Mouse (Mus musculus) kidney, embryonic 16.5 days (tissue): ENCODE measurements at regions not wholly inside any gene's neighbourhood (a gene's known extent, or its start where the extent isn't known, plus 50 kb on each side); places are given as distances from the start of the nearest gene placed in this dataset.
"Not testable (repeated sequence)": the region's sequence is repeated elsewhere in the genome, so short reads cannot be mapped to it uniquely, and the experiment has no call there.

ENCODE experiments used
- ATAC-seq: fragments of 200-750 bp; cut with Nextera tagmentation; 2 replicates; pipeline ENCODE4 v1.8.0; 2017; ENCODE audit warnings: moderate TSS enrichment; ENCODE audit not compliant: low FRiP score, low TSS enrichment
- H3K27ac ChIP-seq: fragments of 300-500 bp; sonication (generic); 2 replicates; pipeline ENCODE4 v1.5.1; 2014; ENCODE audit warnings: low read length
- H3K27me3 ChIP-seq: fragments of 300-500 bp; sonication (generic); 2 replicates; pipeline ENCODE4 v1.6.1; 2014; ENCODE audit warnings: low read length, control low read depth, mixed read lengths; ENCODE audit not compliant: insufficient read depth
- H3K36me3 ChIP-seq: fragments of 300-500 bp; sonication (generic); 2 replicates; pipeline ENCODE4 v1.6.1; 2014; ENCODE audit warnings: low read length, control low read depth, mixed read lengths; ENCODE audit not compliant: insufficient read depth
- H3K4me1 ChIP-seq: fragments of 300-500 bp; sonication (generic); 2 replicates; pipeline ENCODE4 v1.6.1; 2014; ENCODE audit warnings: low read length, control low read depth, mixed read lengths; ENCODE audit not compliant: insufficient read depth
- H3K4me2 ChIP-seq: fragments of 300-500 bp; sonication (generic); replicated peaks from 2 replicates; pipeline ENCODE4 v1.6.1; 2014; ENCODE audit warnings: low read depth, low read length
- H3K4me3 ChIP-seq: fragments of 300-500 bp; sonication (generic); 2 replicates; pipeline ENCODE4 v1.5.1; 2014; ENCODE audit warnings: mild to moderate bottlenecking, low read length
- H3K9ac ChIP-seq: fragments of 300-500 bp; sonication (generic); replicated peaks from 2 replicates; pipeline ENCODE4 v1.6.1; 2014; ENCODE audit warnings: low read length
- H3K9me3 ChIP-seq: fragments of 300-500 bp; sonication (generic); 2 replicates; pipeline ENCODE4 v1.6.1; 2016; ENCODE audit warnings: low read length, control low read depth
- WGBS: fragments of 180-500 bp; shearing (Covaris S2); extraction: QIAGEN DNeasy Blood & Tissue Kit; methylation state at CpG from one replicate; pipeline ENCODE4 v1.1.7; 2014; 5-methylcytosine and 5-hydroxymethylcytosine counted together

DNA sequence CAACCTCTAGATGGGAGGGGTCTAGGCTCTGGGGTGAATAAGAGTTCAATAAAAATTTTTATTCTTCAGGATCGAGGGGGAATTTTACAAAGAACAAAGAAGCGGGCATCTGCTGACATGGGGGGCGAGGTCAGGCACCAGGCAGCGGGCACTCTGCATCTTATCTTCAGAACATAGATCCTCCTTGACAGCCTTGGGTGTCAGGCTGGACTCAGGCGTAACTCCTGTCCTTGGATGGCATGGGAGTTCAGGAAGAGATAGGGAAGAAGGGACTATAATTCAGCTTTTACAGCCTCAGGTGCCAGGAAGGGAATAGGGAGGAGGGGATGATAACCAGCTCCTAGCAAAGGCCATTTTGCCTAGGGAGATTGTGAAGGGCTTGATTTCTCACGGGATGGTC, 753.1 kb downstream of the Gm10330 start:
- not testable (repeated sequence) for H3K36me3 ChIP-seq, H3K27ac ChIP-seq, ATAC-seq, H3K9ac ChIP-seq, H3K9me3 ChIP-seq, H3K4me3 ChIP-seq, H3K4me2 ChIP-seq, H3K4me1 ChIP-seq, H3K27me3 ChIP-seq
- WGBS: 88% methylated on average over 6 of the region's 6 CpGs

DNA sequence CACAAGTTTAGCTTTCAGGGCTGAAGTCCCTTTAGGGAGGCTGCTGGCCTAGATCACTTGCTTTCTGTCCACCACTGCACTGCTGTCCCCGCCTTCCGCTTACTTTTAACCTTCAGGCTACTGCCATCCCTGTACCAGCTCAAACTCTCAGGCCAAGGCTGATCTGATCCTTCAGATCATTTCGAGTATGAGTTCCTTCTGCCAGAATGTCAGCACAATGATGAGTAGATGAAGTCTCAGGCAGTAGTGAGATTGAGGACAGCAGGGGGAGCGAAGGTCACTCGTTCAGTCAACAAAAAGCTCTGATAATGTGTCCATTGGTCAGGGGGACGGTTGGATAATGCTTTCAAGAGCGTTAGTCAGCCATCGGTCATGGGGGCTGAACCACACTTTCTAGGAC, 756.5 kb downstream of the Gm10330 start:
- not testable (repeated sequence) for H3K4me3 ChIP-seq, ATAC-seq, H3K4me2 ChIP-seq, H3K9me3 ChIP-seq, H3K27me3 ChIP-seq, H3K9ac ChIP-seq, H3K4me1 ChIP-seq, H3K27ac ChIP-seq, H3K36me3 ChIP-seq
- 75% methylated on average over 7 of the region's 8 CpGs for WGBS

DNA sequence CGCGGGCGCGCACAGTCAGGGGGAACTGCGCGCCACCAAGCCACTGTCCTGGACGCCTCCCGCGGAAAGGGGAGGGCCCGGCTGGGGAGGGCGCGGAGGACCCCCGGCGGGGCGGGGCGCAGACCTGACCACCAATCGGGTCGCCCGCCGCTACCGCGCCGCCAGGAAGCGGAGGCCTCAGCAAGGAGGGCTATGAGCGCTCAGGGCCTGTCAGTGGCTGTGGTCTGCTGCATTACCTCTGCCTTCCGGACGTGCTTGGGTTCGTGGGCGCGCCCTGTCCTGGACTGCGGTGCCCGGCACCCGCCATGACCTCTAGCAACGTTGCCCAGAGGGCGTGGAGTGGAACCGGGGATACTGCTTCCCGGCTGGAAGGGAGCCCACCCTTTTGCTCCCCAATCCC, 769.9 kb downstream of the Gm10330 start:
- Histone ChIP-seq H3K4me2 (peak overlapping the region; percentile 41), H3K9ac (peak overlapping the region; percentile 62), H3K4me3 (peak overlapping the region; percentile 48)
- not testable (repeated sequence) for H3K36me3 ChIP-seq, H3K27ac ChIP-seq, H3K9me3 ChIP-seq, H3K4me1 ChIP-seq, H3K27me3 ChIP-seq
- under 1% methylated on average over 30 of the region's 37 CpGs for WGBS
- ATAC-seq: 0 out of 2 replicates have a peak, but pooled peaks have one; percentile 49

DNA sequence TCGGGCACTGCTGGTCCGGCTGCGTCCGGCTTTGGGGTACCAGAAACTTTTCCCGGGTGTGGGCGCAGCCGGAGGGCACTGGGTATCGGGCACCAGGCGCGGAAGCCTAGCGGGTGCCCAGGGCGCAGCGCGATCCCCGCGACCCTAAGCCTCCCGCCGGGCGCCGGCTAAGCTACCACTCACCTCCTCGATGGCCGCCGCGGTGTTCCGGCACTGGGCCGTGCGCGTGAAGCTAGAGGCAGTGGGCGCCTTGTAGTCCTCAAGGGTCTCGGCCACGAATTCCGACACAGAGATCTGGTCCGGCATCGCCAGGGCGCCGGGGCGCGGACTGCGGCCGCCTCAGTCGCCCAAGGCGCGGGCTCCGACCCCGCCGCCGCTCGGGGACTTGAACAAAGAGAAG, 770.4 kb downstream of the Gm10330 start:
- peak overlapping the region; percentile 62 for H3K9ac ChIP-seq
- H3K4me3 ChIP-seq: peak overlapping the region; percentile 48
- not testable (repeated sequence) for ATAC-seq, H3K36me3 ChIP-seq, H3K4me1 ChIP-seq, H3K27me3 ChIP-seq, H3K9me3 ChIP-seq, H3K27ac ChIP-seq
- WGBS: 0% methylated on average over 18 of the region's 48 CpGs
- H3K4me2 ChIP-seq: peak overlapping the region; percentile 41
